Mouse (Mus musculus): ENCODE data around the gene Alx3. TPM values are rescaled to one million over a fixed set of nuclear protein-coding genes. Genes with fewer than 3 reads are reported as not detected.

The Alx3 gene
- 1 to 10 TPM; 1.1 to 1.9 TPM for total RNA-seq (2021)
- long read RNA-seq, experiment 1, result 0 reads
- long read RNA-seq, experiment 2, result 0 reads

- intact Hi-C loops (cut with DNase I), result no loop called here
- no peak for DNase-seq (ENCODE audit: low spot score in 2 of 2)
Measured at GRCm38 (mm10) chr3:107594662-107595263, at the start of gene Alx3. Alx3 (plus strand) TSS chr3:107595031.

DNA sequence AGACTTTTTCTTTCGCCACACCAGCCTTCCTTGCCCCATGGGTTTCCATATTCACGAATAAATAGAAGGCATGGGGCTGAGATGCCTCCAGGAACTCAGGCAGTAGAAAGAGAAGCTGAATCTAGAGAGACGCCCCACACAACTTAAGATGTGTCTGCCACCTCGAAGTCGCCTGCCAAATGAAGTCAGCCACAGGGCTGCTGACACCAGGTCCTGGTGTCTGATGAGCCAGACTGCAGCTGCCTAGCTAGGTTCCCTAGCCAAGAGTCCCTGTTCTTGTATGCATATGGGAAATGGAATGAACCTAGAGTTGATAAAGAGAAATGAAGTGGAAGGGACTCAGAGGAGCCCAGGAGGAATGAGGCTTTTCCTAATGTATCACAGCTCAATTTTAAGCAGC lies 49.6 kb upstream of the Alx3 start:
- no peak for DNase-seq (ENCODE audit: low spot score in 2 of 2)
- intact Hi-C loops (cut with DNase I), result no loop called here

DNA sequence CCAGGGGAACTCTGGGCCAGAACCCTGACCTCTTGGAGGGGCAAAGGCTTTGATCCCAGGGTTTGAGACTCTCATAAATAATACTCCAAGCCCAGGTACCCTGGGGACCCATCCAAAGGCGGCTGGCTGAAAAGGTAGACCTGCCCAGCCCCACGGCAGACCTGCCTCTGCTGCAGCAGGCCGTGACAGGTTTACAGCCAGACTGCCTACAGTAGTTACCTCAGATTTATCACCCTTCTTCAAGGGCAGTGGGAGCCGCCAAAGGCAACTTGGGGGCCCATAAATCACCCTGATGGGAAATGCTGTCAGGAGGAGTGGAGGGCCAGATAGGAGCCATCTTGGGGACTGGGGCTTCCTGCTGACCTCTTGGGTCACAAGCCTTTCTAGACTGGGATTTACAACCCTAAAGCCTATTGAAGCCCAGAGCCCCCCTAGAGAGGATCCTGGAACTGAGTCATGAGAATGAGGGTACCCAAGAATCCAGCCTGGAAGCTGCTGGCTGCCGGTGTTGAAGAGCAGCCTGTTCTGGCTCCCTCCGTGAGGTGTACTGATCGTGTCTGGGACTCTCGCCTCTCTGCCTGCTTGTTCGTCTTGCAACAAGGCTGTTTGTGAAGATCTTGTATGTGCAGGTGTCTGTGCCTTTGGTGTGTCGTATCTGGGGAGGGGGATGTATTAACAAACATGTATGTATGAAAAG lies 49.0 kb upstream of the Alx3 start:
- DNase-seq (ENCODE audit: low spot score in 2 of 2), result no peak
- intact Hi-C loops (cut with DNase I), result no loop called here

DNA sequence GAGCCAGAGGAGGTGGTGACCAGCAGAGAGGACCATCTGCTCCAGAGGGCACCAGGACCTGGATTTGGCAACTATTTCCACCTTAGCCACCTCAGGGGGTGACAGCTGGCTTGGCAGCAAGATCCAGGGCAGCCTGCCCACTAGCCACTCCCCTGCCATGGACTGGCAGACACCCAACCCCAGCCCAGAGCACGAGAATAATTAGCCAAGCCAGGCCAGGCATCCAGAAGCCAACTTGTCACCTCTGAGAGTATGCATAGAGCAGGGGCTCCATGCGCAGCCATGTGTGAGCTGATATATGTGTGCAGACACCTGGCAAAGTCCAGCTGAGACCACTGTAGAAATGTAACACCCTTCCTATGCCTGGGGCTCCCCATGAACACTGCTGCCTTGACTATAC lies 47.9 kb upstream of the Alx3 start:
- DNase-seq (ENCODE audit: low spot score in 2 of 2), result no peak
- intact Hi-C loops (cut with DNase I), result no loop called here

DNA sequence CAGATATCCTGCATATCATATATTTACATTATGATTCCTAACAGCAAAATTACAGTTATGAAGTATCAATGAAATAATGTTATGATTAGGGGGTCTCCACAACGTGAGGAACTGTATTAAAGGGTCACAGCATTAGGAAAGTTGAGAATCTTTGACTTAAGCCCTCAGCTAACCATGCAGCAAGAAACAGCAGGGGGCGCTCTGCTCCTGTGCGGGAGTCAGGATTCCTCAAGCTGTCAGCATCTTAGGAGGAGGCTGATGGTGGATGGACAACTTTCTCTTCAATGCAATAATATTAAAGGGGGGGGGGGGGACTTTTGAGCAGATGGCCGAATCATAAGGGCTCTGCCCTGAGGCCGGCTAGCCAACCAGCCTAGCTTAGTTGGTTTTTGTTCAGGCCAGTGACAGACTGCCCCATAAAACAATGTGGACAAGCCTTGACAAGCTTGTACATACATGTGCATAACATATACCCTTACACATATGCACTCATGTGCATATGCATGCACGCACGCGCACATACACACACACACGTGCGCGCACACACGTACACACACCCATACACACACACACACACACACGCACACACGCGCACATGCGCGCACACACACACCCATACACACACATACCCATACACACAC lies 44.3 kb upstream of the Alx3 start:
- peak in 1 of 2 experiments; percentile 83 for DNase-seq (ENCODE audit: low spot score in 2 of 2)

DNA sequence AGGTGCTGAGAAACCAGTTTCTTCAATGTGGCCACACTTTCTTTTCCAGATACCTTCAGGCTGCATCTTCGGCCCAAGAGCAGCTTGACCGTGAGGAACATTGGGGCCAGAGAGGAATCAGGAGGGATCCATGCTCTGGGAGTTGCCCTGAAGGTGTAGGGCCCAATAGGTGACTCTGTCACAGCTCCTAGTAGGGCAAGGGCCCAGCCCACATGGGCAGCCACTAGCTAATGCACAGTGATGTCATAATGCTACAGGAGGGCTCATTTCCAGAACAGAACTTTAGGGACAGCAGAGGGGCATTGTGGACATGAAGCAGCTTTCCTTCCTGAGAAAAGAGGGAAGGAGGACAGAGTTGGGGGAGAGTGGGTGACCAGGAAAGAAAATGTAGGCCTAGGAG lies 40.0 kb upstream of the Alx3 start, which contains the start of gene Ubl4b:
Ubl4b (minus strand) TSS at position 232 of the 400 bp plus-strand sequence.
- DNase-seq (ENCODE audit: low spot score in 2 of 2), result no peak
- intact Hi-C loops (cut with DNase I), result no loop called here

More for the DNA sequence above, 44.3 kb upstream of the Alx3 start:
- intact Hi-C loops (cut with DNase I), result no loop called here

DNA sequence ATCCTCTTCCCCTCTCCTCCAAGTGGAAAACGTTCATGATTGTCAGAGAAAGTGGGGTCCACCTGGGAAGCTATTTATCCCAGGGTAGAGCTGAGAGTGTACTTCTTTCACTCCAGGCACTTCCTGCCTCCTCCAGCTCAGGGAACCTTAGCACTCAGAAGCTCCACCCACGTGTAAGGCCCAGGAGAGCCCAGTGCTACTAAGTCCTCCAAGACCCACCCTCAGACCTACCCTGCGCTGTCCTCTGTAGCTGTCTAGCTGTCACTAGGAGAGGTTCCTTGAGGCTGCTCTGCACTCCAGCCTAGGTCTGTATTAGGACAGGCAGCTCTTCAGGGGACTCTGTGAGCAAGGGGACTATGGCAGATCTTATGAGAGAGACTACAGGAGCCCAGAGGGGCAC lies 36.1 kb upstream of the Alx3 start:
- intact Hi-C loops (cut with DNase I), result no loop called here

DNA sequence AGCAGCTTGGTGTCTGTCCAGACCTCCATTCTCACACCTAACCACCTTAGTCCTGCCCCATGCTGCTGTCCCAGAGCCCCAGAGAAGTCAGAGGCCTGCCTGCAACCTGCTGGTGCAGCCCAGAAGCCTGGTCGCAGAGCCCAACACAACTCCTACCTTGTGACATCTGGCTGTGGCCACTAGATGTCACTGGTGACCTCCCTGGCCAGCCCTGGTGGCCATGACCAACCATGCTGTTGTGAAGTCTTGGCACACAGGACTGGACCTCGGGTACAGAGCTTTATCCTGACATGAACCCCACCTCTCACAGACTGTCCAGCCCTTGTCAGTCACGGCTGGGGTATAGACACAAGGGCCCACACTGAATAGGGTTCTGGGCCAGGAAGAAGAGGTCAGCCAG lies 35.6 kb upstream of the Alx3 start:
- intact Hi-C loops (cut with DNase I), result no loop called here
- peak; percentile 69 to 73 for DNase-seq (ENCODE audit: low spot score in 2 of 2)

More for the DNA sequence above, 36.1 kb upstream of the Alx3 start:
- DNase-seq (ENCODE audit: low spot score in 2 of 2), result no peak

DNA sequence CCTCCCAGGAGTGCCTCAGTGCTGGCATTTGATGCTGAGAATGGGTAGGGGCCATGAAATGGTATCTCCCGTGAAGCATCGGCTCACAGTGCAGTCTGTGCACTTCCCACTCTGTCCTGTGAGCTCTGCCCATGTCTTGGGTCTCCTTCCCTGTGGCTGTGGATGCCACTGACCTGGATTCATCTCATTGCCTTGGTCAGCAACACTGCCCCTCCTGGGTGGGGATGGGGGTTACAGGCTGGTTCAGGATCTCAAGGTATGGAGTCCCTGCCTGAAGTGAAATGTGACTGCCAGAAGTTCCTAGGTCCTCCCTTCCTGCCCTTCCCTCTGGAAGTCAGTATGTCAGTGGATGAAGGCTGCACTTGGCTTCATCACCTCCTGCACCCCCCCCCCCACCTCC lies 32.7 kb upstream of the Alx3 start:
- intact Hi-C loops (cut with DNase I), result no loop called here

GRCm38 (mm10) chr3:107562591-107562990 lies 32.2 kb upstream of the Alx3 start:
- DNase-seq (ENCODE audit: low spot score in 2 of 2), result no peak
- intact Hi-C loops (cut with DNase I), result no loop called here

More for the DNA sequence above, 32.7 kb upstream of the Alx3 start:
- no peak for DNase-seq (ENCODE audit: low spot score in 2 of 2)

DNA sequence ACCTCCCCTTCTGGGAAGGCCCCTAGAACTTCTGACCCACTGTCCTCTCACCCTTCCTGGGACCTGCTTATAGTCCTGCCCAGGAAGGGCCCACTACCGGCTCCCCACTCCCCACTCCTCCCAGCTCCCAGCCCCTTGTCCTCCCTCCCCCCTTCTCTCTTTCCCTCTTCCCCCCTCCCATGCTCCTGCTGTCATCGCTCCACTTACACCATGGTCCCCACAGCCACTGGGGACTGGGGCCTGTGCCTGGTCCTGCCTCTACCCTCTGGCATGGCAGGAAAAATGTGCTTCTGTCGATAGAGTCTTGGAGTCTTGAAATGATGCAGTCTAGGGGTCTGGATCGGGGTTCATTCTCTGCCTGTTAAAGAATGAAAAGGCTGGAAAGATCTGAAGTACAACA lies 31.0 kb upstream of the Alx3 start:
- intact Hi-C loops (cut with DNase I), result no loop called here
- no peak for DNase-seq (ENCODE audit: low spot score in 2 of 2)

DNA sequence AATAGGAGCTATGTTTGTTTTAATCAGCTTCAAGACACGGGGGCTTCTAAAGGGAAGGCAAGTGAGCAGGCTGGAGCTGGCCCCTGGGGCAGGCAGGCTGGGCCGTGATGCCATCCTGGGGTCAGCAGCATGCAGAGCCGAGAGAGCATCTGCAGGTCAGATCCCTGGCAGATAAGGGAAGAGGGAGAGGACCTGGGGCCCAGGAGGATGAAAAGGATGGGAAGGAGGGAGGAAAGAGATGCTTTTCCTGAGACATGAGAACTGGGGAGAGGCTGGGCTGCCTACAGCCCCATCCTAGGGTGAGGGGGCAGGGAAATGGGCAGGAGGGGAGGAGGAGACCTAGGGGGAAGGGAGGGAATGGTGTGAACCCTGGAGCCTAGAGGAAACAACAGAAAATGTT lies 29.5 kb upstream of the Alx3 start:
- intact Hi-C loops (cut with DNase I), result no loop called here
- no peak for DNase-seq (ENCODE audit: low spot score in 2 of 2)

DNA sequence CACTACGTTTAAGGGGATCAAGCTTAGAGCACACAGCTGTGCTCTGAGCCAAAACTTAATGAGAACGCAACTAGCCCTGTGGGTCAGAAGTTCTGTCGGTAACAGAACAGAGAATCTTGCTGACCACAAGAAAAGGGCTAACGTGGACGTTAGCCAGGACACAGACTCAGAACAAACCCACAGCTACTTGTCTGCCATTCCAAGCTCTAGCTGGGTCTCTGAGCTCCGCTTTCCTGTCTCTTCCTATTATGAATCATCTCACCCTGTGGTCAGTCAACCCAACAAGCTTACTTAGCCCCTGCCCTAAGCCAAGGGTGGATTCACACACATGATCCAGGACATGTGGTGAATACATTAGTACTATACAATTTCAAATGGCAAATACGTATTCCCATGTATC lies 27.1 kb upstream of the Alx3 start:
- DNase-seq (ENCODE audit: low spot score in 2 of 2), result no peak
- intact Hi-C loops (cut with DNase I), result no loop called here

DNA sequence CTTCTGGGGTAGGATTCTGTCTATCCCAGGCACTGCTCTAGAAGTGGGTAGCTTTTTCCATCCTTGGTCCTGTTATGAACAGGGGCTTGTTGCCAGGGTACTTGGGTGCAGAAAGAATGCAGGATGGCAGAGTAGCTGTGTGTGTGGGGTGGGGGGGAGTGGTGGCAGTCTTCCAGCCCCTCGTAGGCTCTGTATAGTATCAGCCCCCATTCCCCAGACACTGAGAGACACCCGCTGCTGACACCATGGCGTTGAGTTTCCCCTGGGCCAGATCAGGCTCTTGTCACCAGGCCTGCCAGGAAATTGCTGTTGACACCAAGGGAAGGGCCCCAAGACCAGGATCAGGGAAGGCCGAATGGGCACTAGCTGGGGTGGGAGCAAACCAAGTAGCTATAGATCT lies 26.1 kb upstream of the Alx3 start:
- intact Hi-C loops (cut with DNase I), result no loop called here
- no peak for DNase-seq (ENCODE audit: low spot score in 2 of 2)

- DNase-seq (ENCODE audit: low spot score in 2 of 2), result peak in 1 of 2 experiments; percentile 39
- intact Hi-C loops (cut with DNase I), result no loop called here
Measured at GRCm38 (mm10) chr3:107571205-107571604, 23.6 kb upstream of the Alx3 start.

DNA sequence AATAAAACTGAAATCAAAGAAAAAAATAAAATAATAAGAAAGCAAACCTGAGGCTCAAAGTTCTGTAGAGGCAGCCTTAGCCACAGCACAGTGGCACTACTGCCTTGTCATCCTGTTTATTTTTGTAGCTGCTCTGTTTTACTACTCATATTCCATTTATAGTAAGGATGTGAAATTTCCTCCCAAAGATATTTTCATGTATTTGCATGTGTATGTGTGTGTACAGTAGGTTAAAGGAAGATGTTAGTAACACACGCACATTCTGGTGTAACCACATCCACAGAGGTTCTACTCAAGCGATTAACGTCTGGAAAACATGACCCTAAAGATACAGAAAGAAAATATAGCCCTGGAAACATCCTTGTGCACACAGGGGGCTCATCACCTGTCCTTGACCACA lies 18.0 kb upstream of the Alx3 start:
- no peak for DNase-seq (ENCODE audit: low spot score in 2 of 2)
- intact Hi-C loops (cut with DNase I), result no loop called here

DNA sequence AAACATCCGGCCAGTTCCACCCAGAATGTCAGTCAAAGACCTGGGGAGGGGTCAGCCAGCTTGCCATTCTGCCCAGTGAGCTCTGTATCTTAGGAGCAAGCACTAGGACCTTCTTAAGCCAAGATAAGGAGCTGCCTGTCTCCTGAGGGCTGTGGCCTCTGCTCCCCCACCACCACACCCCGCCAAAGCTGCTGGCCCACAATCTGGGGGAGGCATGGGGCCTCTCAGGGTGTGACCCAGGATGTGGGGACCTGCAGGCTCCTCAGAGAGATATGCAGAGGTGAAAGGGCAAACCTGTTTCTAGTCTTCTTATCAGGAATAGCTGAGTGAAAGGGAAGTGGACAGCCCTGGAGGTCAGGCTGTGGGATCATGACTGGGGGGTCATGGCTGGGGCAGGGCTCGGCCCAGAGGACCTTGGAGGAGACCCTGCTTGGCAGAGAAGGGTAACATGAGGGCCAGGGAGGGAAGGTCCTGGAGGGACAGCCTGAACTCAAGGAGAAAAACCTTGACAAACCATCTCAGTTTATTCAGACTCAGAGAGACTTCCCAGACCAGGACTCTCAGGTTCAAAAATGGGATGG lies 16.9 kb upstream of the Alx3 start:
- no peak for DNase-seq (ENCODE audit: low spot score in 2 of 2)
- intact Hi-C loops (cut with DNase I), result no loop called here

GRCm38 (mm10) chr3:107579466-107579865 lies 15.4 kb upstream of the Alx3 start:
- intact Hi-C loops (cut with DNase I), result no loop called here
- peak; percentile 68 to 85 for DNase-seq (ENCODE audit: low spot score in 2 of 2)

DNA sequence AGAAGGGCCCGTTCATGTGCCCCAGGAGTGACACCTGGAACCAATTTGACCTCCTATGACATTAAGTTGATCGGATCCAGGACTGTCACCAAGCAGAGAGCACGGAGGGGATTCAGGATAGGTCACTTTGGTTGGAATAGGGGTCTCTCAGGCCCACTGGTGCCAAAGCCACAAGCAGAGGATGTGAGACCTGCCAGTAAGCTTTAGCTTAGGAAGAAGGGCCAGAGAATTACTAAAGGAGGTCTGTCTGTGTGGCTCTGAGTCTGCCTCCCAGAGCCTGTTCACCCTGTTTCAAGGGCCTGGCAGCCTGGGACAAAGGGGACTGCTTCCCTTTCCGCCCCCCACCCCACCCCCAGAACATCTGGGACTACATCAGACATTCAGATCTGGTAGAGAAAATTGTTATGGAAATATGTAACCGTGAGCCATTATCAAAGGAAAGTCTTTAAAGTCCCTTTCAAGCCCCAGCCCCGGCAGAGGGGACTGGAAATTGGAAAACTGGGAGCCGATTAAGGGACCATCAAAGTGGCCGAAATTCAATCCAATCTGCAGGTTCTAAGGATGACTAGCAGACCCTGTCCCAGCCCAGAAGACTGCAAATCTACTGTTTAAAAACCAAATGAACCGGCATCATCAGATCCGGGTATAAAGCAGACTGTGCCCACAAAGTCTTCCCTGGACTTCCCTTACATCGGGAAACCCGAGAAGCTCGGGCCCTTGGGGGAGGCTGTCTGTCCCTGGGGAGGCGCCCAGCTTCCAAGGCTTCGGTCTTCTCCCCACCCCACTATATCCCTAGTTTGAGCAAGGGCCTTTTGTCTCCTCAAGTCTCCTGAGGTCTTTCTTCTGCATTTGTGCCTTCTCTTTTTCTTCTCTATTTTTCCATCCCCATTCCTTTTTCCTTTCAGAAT lies 13.5 kb upstream of the Alx3 start:
- no peak for DNase-seq (ENCODE audit: low spot score in 2 of 2)
- intact Hi-C loops (cut with DNase I), result no loop called here

Measured in left cerebral cortex, postnatal 14 days (tissue).